ENCODE assay signal across 36 mouse cellular contexts in the genomic region with DNA sequence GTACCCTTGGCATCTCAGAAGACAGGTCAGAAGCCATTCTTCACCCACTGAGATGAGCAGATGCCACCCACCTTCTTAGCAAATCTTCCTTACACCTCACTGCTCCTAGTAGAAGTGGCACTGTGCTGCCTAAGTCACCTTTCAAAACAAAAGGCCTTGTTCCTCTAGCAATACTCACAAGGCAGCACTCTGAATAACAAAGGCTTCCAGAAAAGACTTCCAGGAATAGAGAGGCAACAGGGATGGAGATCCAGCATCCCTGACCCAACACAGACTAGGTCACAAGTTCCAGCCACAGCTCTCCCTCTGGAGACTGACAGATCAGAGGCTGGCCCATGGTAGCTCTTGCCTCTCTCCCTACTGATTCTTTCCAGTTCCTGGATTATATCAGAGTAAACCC. TPM values are rescaled to one million over a fixed set of nuclear protein-coding genes. Genes with fewer than 3 reads are reported as not detected.
"Had no signal": no experiment of that assay in that cellular context is flagged by ENCODE, and none has a peak within 500 bp of the region (broad histone marks: within the 10 kb centered on the region; RNA-seq: fewer than 3 reads in every experiment).

No protein-coding gene starts in this region.

- H3K36me3 ChIP-seq: heart, embryonic 13.5 days; heart, embryonic 15.5 days; hindbrain, embryonic 13.5 days; hindbrain, embryonic 15.5 days; kidney, embryonic 15.5 days; limb, embryonic 13.5 days; limb, embryonic 15.5 days; liver, embryonic 12.5 days had no signal

- H3K4me1 ChIP-seq: heart, embryonic 13.5 days; heart, embryonic 15.5 days; hindbrain, embryonic 13.5 days; hindbrain, embryonic 15.5 days; kidney, embryonic 15.5 days; limb, embryonic 13.5 days; limb, embryonic 15.5 days; liver, embryonic 12.5 days had no signal

- DNase-seq: gastrocnemius, postnatal 14 days; gastrocnemius, postnatal 36 days; heart, adult 11 months; heart, adult 2 months; heart, postnatal 14 days; heart, postnatal 36 days; kidney, adult 11 months; kidney, adult 2 months; kidney, adult 9 months; kidney, postnatal 14 days; kidney, postnatal 36 days; layer of hippocampus, adult 9-11 months; layer of hippocampus, postnatal 36 days; left cerebral cortex, postnatal 4 days had no signal

- H3K9ac ChIP-seq: heart, embryonic 13.5 days; heart, embryonic 15.5 days; hindbrain, embryonic 13.5 days; hindbrain, embryonic 15.5 days; kidney, embryonic 15.5 days; limb, embryonic 13.5 days; limb, embryonic 15.5 days; liver, embryonic 12.5 days; liver, embryonic 14.5 days had no signal

- H3K4me3 ChIP-seq: heart, adult 2 months; heart, embryonic 13.5 days; heart, embryonic 15.5 days; hindbrain, embryonic 13.5 days; hindbrain, embryonic 15.5 days; kidney, embryonic 15.5 days; limb, embryonic 13.5 days; limb, embryonic 15.5 days; liver, embryonic 12.5 days had no signal

- H3K9me3 ChIP-seq: heart, embryonic 13.5 days; heart, embryonic 15.5 days; hindbrain, embryonic 13.5 days; hindbrain, embryonic 15.5 days; kidney, embryonic 15.5 days; limb, embryonic 13.5 days; limb, embryonic 15.5 days; liver, embryonic 12.5 days had no signal

- H3K27ac ChIP-seq: heart, adult 2 months; heart, embryonic 13.5 days; heart, embryonic 15.5 days; hindbrain, embryonic 13.5 days; hindbrain, embryonic 15.5 days; hindbrain, postnatal 0 days; kidney, embryonic 15.5 days; kidney, postnatal 0 days; limb, embryonic 13.5 days; limb, embryonic 15.5 days; liver, embryonic 12.5 days; liver, embryonic 14.5 days had no signal

- H3K27me3 ChIP-seq: heart, embryonic 13.5 days; heart, embryonic 15.5 days; hindbrain, embryonic 13.5 days; hindbrain, embryonic 15.5 days; kidney, embryonic 15.5 days; limb, embryonic 13.5 days; limb, embryonic 15.5 days; liver, embryonic 12.5 days had no signal

RNA-seq across cellular contexts. Expression of gene Gbp8, which starts 42.1 kb away (rescaled TPM):
- total RNA-seq: gastrocnemius, postnatal 14 days; layer of hippocampus, postnatal 36 days; left cerebral cortex, postnatal 25 days had no signal
- polyA plus RNA-seq: limb, embryonic 11.5 days had no signal

RNA-seq across cellular contexts. Expression of gene Gbp10, which starts 57.9 kb away (rescaled TPM):
- total RNA-seq: layer of hippocampus, adult 18-20 months; layer of hippocampus, postnatal 14 days; layer of hippocampus, postnatal 36 days; left cerebral cortex, adult 18-20 months; left cerebral cortex, postnatal 10 days; left cerebral cortex, postnatal 25 days; left cerebral cortex, postnatal 4 days had no signal
- polyA plus RNA-seq: heart, embryonic 11.5 days; heart, postnatal 0 days; hindbrain, embryonic 11.5 days; intestine, embryonic 14.5 days; intestine, embryonic 16.5 days; kidney, embryonic 15.5 days; limb, embryonic 11.5 days; limb, embryonic 13.5 days; limb, embryonic 15.5 days had no signal
